In genomic region chr5:102687673-102688072, GRCm38 (mm10) we compare ENCODE assay signal across 20 mouse cellular contexts.
A peak's percentile ranks its signal among the peaks of the same experiment; 100 is the strongest.
DNase-seq lines count a peak whose midpoint lies in the region; TF ChIP-seq lines count a peak whose summit lies in the region.
"Had no signal": no experiment of that assay in that cellular context is flagged by ENCODE, and none has a peak within 500 bp of the region (broad histone marks: within the 10 kb centered on the region; RNA-seq: fewer than 3 reads in every experiment).

No protein-coding gene starts in this region.

- peak; percentile 43 for DNase-seq in cerebellum, adult 11 months
- no peak for DNase-seq in cerebellum, postnatal 4 days (ENCODE audit: low spot score in 2 of 2)
- DNase-seq in heart, postnatal 14 days = peak; percentile 18 to 24
- DNase-seq in heart, postnatal 4 days = no peak
- peak; percentile 62 to 82 for DNase-seq in cerebellum, adult 2 months
- peak; percentile 37 for DNase-seq in gastrocnemius, postnatal 14 days
- DNase-seq in urinary bladder, postnatal 14 days (ENCODE audit: low spot score) = no peak
- DNase-seq in B cell, adult 2 months = no peak
- DNase-seq: adrenal gland, adult 8-10 months; lung, postnatal 10 days; right cerebral cortex, adult 18-20 months; spleen, adult 18-20 months had no signal

- H3K4me1 ChIP-seq in cerebellum, adult 2 months (ENCODE audit: control insufficient read depth, insufficient read depth, low read length) = no peaks in the 10 kb centered on the region; the same call in 1 of the 2 replicates
- H3K4me1 ChIP-seq: embryonic facial prominence, embryonic 12.5 days; forebrain, embryonic 15.5 days; limb, embryonic 12.5 days; liver, embryonic 15.5 days; megakaryocyte, embryonic 14.5 days had no signal

- intact Hi-C loops in heart, postnatal 14 days (cut with DNase I) = no loop called here
- intact Hi-C loops in gastrocnemius, postnatal 14 days (cut with DNase I; ENCODE audit: low total_unique reads) = loop anchor here (10.0 kb wide), 1 partner anchor 263 kb away; no protein-coding TSS in a partner anchor

- H3K27ac ChIP-seq in cerebellum, adult 2 months (ENCODE audit: insufficient read depth, low read length) = no peak overlapping the region
- H3K27ac ChIP-seq: embryonic facial prominence, embryonic 12.5 days; forebrain, embryonic 15.5 days; hindbrain, embryonic 14.5 days; kidney, postnatal 0 days; limb, embryonic 12.5 days; liver, embryonic 15.5 days had no signal

- WGBS in cerebellum, adult 2 months = 11% methylated on average over 5 of the region's 5 CpGs

- no peak overlapping the region for H3K4me3 ChIP-seq in cerebellum, adult 2 months (replicated peaks; ENCODE audit: insufficient read depth, low read depth, low read length)
- H3K4me3 ChIP-seq: embryonic facial prominence, embryonic 12.5 days; forebrain, embryonic 15.5 days; limb, embryonic 12.5 days; liver, embryonic 15.5 days; megakaryocyte, embryonic 14.5 days had no signal

- no peaks in the 10 kb centered on the region for H3K27me3 ChIP-seq in cerebellum, adult 2 months (ENCODE audit: control insufficient read depth, insufficient read depth, low read length)
- H3K27me3 ChIP-seq: CH12.LX; embryonic facial prominence, embryonic 12.5 days; forebrain, embryonic 15.5 days; limb, embryonic 12.5 days; liver, embryonic 15.5 days; megakaryocyte, embryonic 14.5 days had no signal

- no peak for TF ChIP-seq CTCF in cerebellum, adult 2 months (IDR thresholded peaks at IDR 0.05; ENCODE audit: borderline replicate concordance, insufficient read depth, low read depth, low read length)

- no peak for TF ChIP-seq POLR2A in cerebellum, adult 2 months (IDR thresholded peaks at IDR 0.05; ENCODE audit: borderline replicate concordance, insufficient read depth, low read length)

Comparison
In these comparisons a context has a peak if more than half of its experiments do, and no peak if none do; other contexts are left out.
1. DNase-seq: peak in cerebellum, adult 11 months (single experiment), heart, postnatal 14 days (2 of 2), cerebellum, adult 2 months (2 of 2) and gastrocnemius, postnatal 14 days (single experiment); none in cerebellum, postnatal 4 days (0 of 2), heart, postnatal 4 days (single experiment), urinary bladder, postnatal 14 days (single experiment) and B cell, adult 2 months (0 of 2).